Mouse (Mus musculus) adrenal gland, adult 8-10 months (tissue): ENCODE data around the gene Dzip1. TPM values are rescaled to one million over a fixed set of nuclear protein-coding genes. Genes with fewer than 3 reads are reported as not detected.

Source experiments
- DNase-seq: peaks from one replicate; pipeline ENCODE4 v3.0.0; 2022
- total RNA-seq, 4 experiments: library from RNA; stranded (reverse); gene quantifications; 2 replicates each; pipeline ENCODE4 v1.2.4; 2022

Gene Dzip1
- total RNA-seq = 10 to 100 TPM; 12.4 to 30.5 (median 21.7) TPM

DNA sequence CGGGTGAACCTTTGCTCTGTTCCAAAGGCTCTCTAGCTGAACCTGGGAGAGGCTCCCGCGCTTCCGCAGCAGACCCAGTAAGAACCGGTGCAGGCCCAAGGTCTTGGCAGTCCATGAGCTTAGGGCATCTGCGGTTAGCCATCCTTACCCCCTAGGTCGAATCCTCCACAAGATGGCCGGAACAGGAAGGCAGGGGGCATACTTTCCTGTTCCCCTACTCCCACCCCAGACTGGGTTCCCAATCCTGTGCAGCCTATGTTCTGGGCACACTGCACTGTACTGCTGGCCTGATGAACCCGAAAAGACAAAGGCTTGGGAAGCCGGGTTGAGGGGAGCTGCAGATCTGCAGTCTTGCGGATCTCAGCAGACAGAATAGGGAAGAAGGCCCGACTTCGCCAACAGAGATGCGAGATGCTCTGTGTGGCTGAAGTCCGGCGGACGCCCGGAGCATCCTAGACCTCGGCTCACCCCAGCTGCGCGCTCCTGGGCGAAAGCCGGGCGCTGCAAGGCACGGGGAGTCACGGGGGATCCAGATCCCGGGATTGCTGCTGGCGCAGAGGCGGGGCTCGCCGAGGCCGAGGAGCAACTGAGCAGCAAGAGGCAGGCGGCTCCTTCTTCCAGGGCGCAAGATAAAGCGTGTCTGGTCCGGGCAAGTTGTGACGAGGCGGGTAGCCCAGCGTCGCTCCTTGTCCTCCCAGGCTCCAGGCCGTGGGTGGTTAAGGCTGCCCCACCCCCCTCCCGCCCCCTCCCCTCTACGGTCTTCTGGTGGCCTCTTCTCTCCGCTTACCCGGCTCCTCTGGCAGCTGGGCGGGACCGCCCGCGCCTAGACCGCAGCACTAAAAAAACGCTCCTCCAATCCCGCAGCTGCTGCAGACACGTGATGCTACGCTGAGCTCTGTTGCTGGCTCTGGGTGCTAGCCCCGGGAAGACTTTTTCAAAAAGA, at the start of gene Dzip1:
Dzip1 (minus strand) TSS at position 788 of the 943 bp plus-strand sequence.
- peak; percentile 65 for DNase-seq

- DNase-seq = no peak
These were observed 47.0 kb upstream of the Dzip1 start for GRCm38 (mm10) chr14:118972268-118972667.

- no peak for DNase-seq
These were observed 42.4 kb upstream of the Dzip1 start for GRCm38 (mm10) chr14:118967646-118968045.

DNA sequence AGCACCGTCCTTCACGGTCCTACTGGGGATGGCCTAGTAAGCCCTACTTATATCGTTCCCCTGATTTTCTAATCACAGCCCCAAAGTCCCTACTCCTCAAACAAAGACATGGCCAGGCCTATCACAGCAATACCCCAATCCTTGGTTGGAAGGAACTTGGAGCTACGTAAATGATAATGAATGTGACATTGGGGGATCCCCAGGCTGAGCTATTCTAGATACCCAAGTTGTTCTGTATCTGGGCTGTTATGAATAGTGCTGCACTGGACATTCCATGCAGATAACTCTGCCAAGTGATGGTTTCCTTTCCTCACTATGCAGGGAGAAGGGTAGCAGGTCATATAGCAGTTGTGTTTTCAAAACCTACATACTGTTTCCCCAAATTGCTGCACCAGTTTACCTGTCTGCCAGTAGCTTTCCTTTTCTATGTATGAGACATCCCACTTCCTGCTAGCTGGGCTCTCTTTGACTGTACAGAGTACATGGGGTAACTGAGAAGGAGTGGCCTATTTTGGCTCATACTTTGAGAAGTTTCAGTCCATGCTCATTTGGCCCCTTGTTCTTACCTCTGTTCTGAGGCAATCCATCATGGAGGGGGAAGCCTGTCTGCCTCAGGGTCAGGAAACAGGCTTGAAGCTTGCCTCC, 40.2 kb upstream of the Dzip1 start:
- DNase-seq = no peak

DNA sequence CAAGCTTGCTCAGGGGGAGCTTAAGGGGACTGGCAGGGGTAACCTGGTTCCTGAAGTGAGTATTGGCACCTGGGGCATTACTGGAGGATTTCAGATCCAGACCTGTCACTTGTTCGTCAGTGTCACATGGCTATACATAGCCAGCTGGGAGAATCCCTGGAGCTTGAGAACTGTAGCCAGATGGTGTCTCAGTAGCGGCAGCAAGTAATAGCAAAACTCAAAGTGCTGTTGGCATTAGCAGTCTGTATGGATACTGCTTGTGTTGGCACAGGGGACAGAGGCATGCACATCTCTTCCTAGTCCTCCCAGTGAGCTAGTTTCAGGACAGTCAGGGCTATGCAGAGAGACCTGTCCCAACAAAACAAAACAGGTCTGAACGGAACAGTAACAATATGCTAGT, 32.8 kb upstream of the Dzip1 start:
- DNase-seq = no peak

GRCm38 (mm10) chr14:118951912-118952583, 26.8 kb upstream of the Dzip1 start:
- no peak for DNase-seq

DNA sequence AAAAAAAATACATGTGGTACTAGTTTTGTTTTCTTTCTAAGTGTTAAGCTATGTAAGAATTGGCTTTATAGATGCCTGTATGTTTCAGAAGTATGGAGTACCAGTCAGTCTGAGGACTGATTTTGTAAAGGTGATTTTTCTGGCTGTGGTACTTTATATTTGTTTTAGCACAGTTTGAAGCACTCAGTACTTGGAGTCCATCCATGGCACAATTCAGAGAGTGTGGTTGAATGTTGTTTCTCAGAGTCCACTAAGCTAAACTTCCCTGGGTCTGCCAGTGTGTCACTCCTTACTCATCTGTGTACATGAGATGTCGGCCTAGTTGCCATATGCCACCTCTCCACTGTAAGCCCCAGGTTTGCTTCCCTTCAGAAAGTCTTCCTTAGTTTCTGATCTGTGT, 23.6 kb upstream of the Dzip1 start:
- no peak for DNase-seq

DNA sequence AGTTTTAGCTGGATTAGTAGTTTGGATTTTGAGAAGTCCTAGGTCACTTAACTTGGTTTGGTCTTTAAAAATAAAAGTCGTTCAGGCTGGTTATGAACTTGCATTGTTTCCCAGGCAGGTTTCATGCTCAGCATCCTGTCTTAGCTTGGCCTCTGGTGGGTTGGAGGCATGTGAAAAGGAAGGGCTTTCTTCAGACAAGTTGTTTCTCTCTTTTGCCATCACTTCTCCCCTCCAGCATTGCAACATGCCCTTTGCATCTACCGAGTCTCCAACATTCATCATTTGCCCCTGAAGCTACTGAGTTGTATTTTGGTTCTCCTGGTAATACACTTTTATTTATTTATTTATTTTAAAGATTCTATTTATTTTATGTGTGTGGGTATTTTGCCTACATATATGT, 19.4 kb upstream of the Dzip1 start:
- DNase-seq = no peak

DNA sequence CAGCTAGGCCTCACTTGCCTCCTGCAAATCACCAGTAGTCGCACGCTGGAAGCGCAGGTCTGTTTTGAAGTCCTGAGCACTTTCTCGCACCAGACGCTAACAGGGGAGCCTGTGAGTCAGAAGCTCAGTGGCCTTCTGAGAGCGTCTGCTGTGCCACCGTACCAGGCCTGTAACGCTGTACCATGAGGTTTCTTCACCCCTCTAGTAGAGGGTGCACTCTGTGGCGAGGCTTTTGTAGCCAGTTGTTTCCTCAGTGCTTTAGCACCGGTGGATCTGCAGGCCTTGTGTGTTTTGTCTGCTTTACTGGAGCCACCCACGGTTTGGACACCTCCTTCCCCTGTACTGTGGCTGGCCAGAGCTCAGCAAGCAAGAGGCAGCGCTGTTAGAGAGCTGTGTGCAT, 16.8 kb upstream of the Dzip1 start:
- DNase-seq = no peak

DNA sequence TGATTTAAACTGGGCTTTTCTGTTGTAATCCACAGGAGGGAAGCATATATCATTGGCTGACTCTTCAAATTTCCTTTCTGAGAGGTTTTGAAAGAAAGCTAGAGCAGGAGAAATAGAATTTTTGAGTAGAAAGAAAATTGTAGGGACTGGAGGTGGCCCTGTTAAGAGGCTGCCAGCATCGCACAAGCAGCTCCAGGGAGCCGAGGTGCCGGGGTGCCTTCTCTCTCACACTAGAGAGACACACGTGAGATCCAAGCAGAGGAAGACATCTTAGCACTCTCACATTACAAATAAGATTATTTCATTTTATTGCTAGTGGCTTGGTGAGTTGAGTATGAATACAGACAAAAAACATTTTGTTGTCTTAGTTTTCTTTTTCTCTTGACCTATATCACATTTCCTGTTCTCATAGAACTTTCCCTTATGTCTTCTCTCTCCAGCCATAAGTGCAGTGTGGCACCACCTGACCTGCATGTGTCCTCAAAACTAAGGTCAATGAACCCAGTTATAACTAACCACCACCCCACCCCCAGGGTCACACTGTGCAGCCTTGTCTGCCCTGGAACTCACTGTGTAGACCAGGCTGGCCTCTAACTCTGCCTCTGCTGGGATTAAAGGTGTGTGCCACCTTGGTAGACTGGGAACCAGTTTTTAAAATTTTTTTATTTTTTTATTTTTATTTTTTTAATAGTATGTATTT, 15.7 kb upstream of the Dzip1 start:
- no peak for DNase-seq

DNA sequence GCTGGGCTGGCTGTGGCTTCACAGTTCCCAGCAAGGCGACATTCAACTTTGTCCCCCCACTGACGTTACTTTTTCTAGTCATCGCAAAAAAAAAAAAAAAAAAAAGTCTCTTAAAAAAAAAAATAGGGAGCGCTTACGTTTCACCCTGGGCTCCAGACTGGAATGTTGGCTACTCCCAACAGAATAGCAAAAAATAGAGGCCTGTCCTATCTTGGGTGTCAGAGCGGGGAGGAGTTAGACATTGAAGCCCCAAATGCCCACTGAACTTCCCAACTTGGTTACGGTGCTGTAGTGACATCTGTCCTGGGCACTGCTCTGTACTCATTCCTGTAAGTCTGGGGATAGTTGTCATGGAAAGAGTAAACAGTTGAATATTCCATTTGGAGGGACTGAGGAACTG, 13.3 kb upstream of the Dzip1 start:
- DNase-seq = peak; percentile 14

DNA sequence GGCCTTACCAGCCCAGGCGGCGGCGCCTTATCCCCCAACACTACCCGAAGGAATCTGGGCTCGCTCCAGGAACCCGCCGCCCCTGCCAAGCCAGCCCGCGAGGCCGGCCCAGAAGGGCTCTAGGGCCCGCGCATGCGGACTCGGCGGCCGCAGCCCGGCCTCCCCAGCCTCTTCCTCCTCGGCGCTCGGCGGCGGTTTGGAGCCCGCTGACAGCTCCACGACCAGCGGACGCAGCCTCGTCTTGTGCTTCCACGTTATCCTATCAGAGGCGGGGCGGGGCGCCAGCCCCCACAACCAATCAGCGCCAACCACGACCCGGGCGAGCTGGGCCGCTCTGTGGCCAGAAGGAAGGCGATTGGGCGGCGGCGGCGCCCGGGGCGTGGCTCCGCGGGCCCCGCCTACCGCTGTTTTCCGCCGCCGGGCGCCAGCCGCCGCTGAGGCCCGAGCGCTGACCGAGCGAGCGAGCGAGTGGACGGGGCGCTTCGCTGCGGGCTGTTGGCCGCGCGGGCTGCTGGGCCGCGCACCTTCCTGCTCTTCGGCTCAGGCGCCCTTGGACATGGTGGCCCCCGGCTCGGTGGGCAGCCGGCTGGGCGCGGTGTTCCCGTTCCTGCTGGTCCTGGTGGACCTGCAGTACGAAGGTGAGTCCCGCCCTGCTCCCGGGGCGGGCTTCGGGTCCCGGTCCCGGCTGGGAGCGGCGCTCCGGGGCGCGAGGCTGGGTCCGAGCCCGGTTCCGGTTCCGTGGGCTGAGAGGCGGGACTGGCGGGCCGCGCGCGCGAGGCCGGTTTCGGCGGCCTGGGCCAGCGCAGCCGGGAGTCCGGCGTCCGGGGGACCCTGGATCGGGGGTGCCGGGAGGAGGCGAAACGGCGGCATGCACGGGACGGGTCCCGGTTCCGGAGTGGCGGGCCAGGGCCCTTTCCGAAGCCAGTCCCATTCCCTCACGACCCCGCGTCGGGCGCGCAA, 12.6 kb upstream of the Dzip1 start, which contains the start of gene Dnajc3:
Dnajc3 (plus strand) TSS at position 444 of the 960 bp plus-strand sequence.
- DNase-seq = peak; percentile 99

GRCm38 (mm10) chr14:118936952-118937351, 11.7 kb upstream of the Dzip1 start:
- no peak for DNase-seq

GRCm38 (mm10) chr14:118936236-118936635, 11.0 kb upstream of the Dzip1 start:
- no peak for DNase-seq

DNA sequence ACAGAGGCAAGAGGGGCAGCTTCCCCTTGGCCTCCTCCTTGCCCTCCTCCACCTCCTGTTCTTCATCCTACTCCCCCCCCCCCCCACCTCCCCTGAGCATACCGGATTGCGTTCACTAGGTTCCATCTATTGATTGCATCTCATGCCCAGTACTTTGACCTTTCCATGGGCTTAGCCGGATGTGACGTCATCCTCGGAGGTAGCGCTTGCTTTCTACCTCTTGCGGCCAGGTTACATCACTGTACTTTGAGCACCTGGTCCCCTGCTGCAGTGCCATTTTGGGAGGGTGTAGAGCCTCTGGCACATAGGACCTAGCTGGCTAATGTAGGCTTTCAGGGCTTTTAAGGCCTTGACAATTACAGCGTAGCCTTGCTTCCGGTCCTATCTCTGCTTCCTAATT, 9.4 kb upstream of the Dzip1 start:
- no peak for DNase-seq

- no peak for DNase-seq
These were observed 7.7 kb upstream of the Dzip1 start for GRCm38 (mm10) chr14:118932956-118933355.

DNA sequence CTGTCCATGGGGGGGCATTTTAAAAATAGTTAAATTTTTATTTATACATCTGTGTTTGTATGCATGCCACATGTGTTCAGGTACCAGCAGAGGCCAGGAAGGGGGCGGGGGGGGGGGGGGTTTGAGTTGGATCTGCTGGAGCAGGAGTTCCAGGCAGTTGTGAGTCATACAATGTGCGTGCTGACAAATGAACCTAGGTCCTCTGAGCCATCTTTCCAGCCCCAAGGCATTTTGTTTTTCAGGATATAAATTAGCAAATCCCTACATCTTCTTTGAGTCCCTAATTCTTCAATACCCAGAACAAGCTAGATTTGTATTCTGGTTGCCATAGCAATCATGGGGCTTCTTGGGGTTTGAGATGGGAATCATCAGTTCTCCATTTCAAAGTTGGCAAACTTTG, 5.9 kb upstream of the Dzip1 start:
- DNase-seq = no peak

GRCm38 (mm10) chr14:118930777-118931176, 5.5 kb upstream of the Dzip1 start:
- DNase-seq = no peak

- DNase-seq = no peak
These were observed 4.5 kb upstream of the Dzip1 start for GRCm38 (mm10) chr14:118929779-118930178.

DNA sequence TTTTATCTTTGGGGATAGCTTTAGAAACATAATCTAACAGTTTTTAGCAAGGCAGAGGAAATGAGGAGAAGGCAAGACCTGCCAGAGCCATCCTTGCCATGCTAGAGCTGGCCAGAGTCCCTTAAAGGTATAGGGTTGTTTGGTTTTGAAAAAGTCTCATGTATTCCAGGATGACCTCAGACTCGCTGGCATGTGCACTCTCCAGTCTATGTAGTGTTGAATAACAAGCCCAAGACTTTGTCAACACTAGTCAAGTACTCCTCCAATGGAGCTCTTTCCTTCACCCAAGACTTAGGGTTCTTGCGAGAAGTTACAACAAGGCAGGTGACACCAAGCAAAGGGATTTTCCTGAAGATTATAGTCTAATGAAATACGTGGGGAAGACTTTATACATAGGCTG, 3.3 kb upstream of the Dzip1 start:
- DNase-seq = no peak

GRCm38 (mm10) chr14:118922667-118923184, 2.5 kb downstream of the Dzip1 start:
- no peak for DNase-seq
